Mouse (Mus musculus) small intestine, adult 2 months (tissue): ENCODE measurements around the gene Tmem238.

Experiments
- CTCF ChIP-seq: fragments of 200-500 bp; IDR thresholded peaks from 2 replicates; pipeline ENCODE4 v1.5.1; 2012; ENCODE audit warnings: low read depth, mild to moderate bottlenecking, control low read depth, inconsistent platforms, low read length, moderate library complexity, mixed read lengths; ENCODE audit not compliant: insufficient replicate concordance, insufficient read length; ENCODE audit errors: extremely low read depth
- POLR2A ChIP-seq: fragments of 200-500 bp; IDR thresholded peaks from 2 replicates; pipeline ENCODE4 v1.6.1; 2012; ENCODE audit warnings: low read depth, mild to moderate bottlenecking, control low read depth, inconsistent platforms, low read length, moderate library complexity

DNA sequence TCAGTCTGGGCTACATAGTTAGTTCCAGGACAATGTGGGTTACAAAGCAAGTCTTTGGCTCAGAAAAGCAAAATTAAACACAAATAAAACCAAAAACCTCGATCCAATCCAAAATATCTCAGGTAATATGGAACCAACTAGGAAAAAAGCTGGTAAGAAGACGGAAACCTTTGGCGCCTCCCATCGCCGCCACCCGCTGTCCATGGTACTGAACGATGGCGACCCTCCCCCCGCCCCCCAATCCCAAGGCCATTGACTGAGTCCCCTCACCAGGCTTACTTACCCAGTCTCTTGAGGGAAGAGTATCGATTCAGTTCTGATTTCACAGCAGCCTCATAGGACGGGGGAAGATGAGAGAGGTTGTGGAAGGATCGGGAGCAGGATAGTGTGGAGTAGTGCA is 41.0 kb upstream of the Tmem238 start:
- TF ChIP-seq CTCF (no peak), POLR2A (no peak)
